Mouse (Mus musculus): Measurements from ENCODE around the gene Sorl1.

DNA sequence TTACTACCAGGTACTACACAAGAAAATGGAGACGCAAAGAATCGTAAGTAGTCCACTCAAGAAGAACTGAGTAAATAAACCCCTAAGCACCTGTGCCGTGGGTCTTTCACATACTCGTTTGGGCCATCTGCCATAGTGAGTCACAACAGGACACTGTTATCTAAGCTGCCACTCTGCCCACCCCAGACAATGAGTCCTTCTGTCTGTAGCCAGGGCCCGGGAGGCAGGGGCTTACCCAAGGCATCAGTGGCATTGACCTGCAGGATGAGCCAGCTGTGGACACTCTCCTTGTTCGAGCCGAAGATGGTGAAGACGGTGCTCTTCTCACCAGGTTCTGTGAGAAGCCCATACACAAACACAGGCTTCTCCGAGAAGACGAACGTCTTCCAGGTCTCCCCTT, 77.8 kb downstream of the Sorl1 start:
- TF ChIP-seq CTCF (IDR thresholded peaks at IDR 0.05; ENCODE audit: low read depth, low read length) (no peak), POLR2A (IDR thresholded peaks at IDR 0.05; ENCODE audit: borderline replicate concordance, low read depth, low read length) (no peak)

Measured in bone marrow macrophage, adult 2 months (primary cell).